8 mouse cellular contexts compared by ENCODE assay signal in the genomic region with DNA sequence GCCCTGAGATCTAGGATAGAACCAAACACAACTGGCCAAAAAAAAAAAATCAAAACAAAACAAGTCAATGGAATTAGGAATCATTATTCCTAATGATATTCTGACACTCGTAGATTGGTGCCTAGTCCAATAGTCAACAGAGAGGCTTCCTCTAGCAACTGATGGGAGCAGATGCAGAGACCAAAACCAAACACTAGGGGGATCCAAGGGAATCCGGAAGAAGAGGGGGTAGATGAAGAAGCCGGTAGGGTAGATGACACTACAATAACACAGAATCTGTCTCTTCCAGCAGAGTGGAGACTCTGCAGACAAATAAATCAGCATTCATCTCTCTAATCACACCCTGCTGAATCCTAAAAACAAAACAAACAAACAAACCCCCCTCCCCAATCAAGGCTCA. TPM values are rescaled to one million over a fixed set of nuclear protein-coding genes. Genes with fewer than 3 reads are reported as not detected.
DNase-seq lines count a peak whose midpoint lies in the region; ATAC-seq and TF ChIP-seq lines count a peak whose summit lies in the region.

No protein-coding gene starts in this region.

- H3K36me3 ChIP-seq in intestine, postnatal 0 days (ENCODE audit: control insufficient read depth, insufficient read depth) = no peaks in the 10 kb centered on the region
- no peaks in the 10 kb centered on the region for H3K36me3 ChIP-seq in intestine, embryonic 16.5 days (ENCODE audit: control insufficient read depth, insufficient read depth, low read length)
- H3K36me3 ChIP-seq in E14TG2a.4 (ENCODE audit: insufficient read depth, low read length) = peaks cover 2% of the 10 kb centered on the region
- H3K36me3 ChIP-seq in intestine, embryonic 15.5 days = no peaks in the 10 kb centered on the region

- no peak overlapping the region for H3K9ac ChIP-seq in intestine, postnatal 0 days (ENCODE audit: low read depth, low read length)
- H3K9ac ChIP-seq in intestine, embryonic 16.5 days (ENCODE audit: low read depth, low read length) = no peak overlapping the region
- H3K9ac ChIP-seq in intestine, embryonic 15.5 days = no peak overlapping the region

- no peaks in the 10 kb centered on the region for H3K27me3 ChIP-seq in intestine, postnatal 0 days (replicated peaks; ENCODE audit: control insufficient read depth, insufficient read depth, low read length)
- H3K27me3 ChIP-seq in intestine, embryonic 16.5 days (replicated peaks; ENCODE audit: control insufficient read depth, insufficient read depth, low read length) = no peaks in the 10 kb centered on the region
- H3K27me3 ChIP-seq in E14TG2a.4 (ENCODE audit: insufficient read depth, low read length) = peaks cover 4% of the 10 kb centered on the region
- H3K27me3 ChIP-seq in intestine, embryonic 15.5 days (replicated peaks) = no peaks in the 10 kb centered on the region

- H3K4me2 ChIP-seq in intestine, postnatal 0 days (replicated peaks; ENCODE audit: low read depth) = no peak overlapping the region
- no peak overlapping the region for H3K4me2 ChIP-seq in intestine, embryonic 16.5 days (ENCODE audit: low read depth, low read length)
- H3K4me2 ChIP-seq in intestine, embryonic 15.5 days (replicated peaks) = no peak overlapping the region

- H3K27ac ChIP-seq in intestine, postnatal 0 days (ENCODE audit: low read depth, low read length) = no peak overlapping the region
- H3K27ac ChIP-seq in intestine, embryonic 16.5 days (ENCODE audit: low read length) = no peak overlapping the region
- no peak overlapping the region for H3K27ac ChIP-seq in intestine, embryonic 15.5 days

- no peaks in the 10 kb centered on the region for H3K9me3 ChIP-seq in intestine, postnatal 0 days (ENCODE audit: control insufficient read depth)
- H3K9me3 ChIP-seq in intestine, embryonic 16.5 days (ENCODE audit: control insufficient read depth, low read length) = no peaks in the 10 kb centered on the region
- H3K9me3 ChIP-seq in E14TG2a.4 (ENCODE audit: low read length) = no peaks in the 10 kb centered on the region
- no peaks in the 10 kb centered on the region for H3K9me3 ChIP-seq in intestine, embryonic 15.5 days

- WGBS in intestine, postnatal 0 days = 18% methylated on average over 3 of the region's 3 CpGs
- 24% methylated on average over 3 of the region's 3 CpGs for WGBS in intestine, embryonic 16.5 days
- WGBS in intestine, embryonic 15.5 days = 32% methylated on average over 3 of the region's 3 CpGs

- no peak overlapping the region for H3K4me3 ChIP-seq in intestine, postnatal 0 days (ENCODE audit: low read depth, low read length)
- H3K4me3 ChIP-seq in intestine, embryonic 16.5 days (ENCODE audit: low read length) = no peak overlapping the region
- H3K4me3 ChIP-seq in E14TG2a.4 (replicated peaks; ENCODE audit: low read length) = no peak overlapping the region
- no peak overlapping the region for H3K4me3 ChIP-seq in intestine, embryonic 15.5 days (replicated peaks)

- H3K4me1 ChIP-seq in intestine, postnatal 0 days (replicated peaks; ENCODE audit: control insufficient read depth, insufficient read depth, low read length) = no peaks in the 10 kb centered on the region
- peaks cover 2% of the 10 kb centered on the region for H3K4me1 ChIP-seq in intestine, embryonic 16.5 days (ENCODE audit: control insufficient read depth, insufficient read depth, low read length)
- peaks cover 17% of the 10 kb centered on the region for H3K4me1 ChIP-seq in E14TG2a.4 (replicated peaks; ENCODE audit: low read depth, low read length)
- peaks cover 5% of the 10 kb centered on the region; the same call in 1 of the 2 replicates for H3K4me1 ChIP-seq in intestine, embryonic 15.5 days (replicated peaks)

- peak; percentile 64 for DNase-seq in brain, adult 2 months (ENCODE audit: low read depth, low spot score)
- DNase-seq in kidney, adult 9 months = peak; percentile 75
- peak; percentile 28 to 74 for DNase-seq in spleen, postnatal 10 days (ENCODE audit: low spot score in 2 of 2)
- DNase-seq in cerebellum, postnatal 36 days = no peak

- peak; percentile 75 for TF ChIP-seq CTCF in intestine, postnatal 0 days (IDR thresholded peaks at IDR 0.05; ENCODE audit: low read depth)
- TF ChIP-seq CTCF in E14TG2a.4 (conservative IDR thresholded peaks at IDR 0.05; ENCODE audit: low read length) = peak; percentile 84

- ATAC-seq in intestine, postnatal 0 days = no peak
- no peak for ATAC-seq in intestine, embryonic 16.5 days
- ATAC-seq in intestine, embryonic 15.5 days = no peak

RNA-seq across cellular contexts. Expression of a gene that starts 3.7 kb away (rescaled TPM):
- 38.3 and 40.7 TPM in 2 replicates for polyA plus RNA-seq in intestine, postnatal 0 days (2015; fragmentation: Nextera tagmentation; extraction: Ambion mirVana)
- 125 and 140 TPM in 2 replicates for polyA plus RNA-seq in intestine, embryonic 16.5 days (2015; fragmentation: Nextera tagmentation; extraction: Ambion mirVana)
- polyA plus RNA-seq in intestine, embryonic 15.5 days (2015; fragmentation: Nextera tagmentation; extraction: Ambion mirVana) = 146 and 157 TPM in 2 replicates

RNA-seq across cellular contexts. Expression of a gene that starts 6.5 kb away (rescaled TPM):
- 3.4 and 4.2 TPM in 2 replicates for polyA plus RNA-seq in intestine, postnatal 0 days (2015; fragmentation: Nextera tagmentation; extraction: Ambion mirVana)
- polyA plus RNA-seq in intestine, embryonic 16.5 days (2015; fragmentation: Nextera tagmentation; extraction: Ambion mirVana) = 5.6 and 6.6 TPM in 2 replicates
- polyA plus RNA-seq in intestine, embryonic 15.5 days (2015; fragmentation: Nextera tagmentation; extraction: Ambion mirVana) = 5.7 and 6.2 TPM in 2 replicates

RNA-seq across cellular contexts. Expression of a gene that starts 18.6 kb away (rescaled TPM):
- polyA plus RNA-seq in intestine, postnatal 0 days (2015; fragmentation: Nextera tagmentation; extraction: Ambion mirVana) = 53.1 and 53.9 TPM in 2 replicates
- polyA plus RNA-seq in intestine, embryonic 16.5 days (2015; fragmentation: Nextera tagmentation; extraction: Ambion mirVana) = 74.7 and 79.4 TPM in 2 replicates
- polyA plus RNA-seq in intestine, embryonic 15.5 days (2015; fragmentation: Nextera tagmentation; extraction: Ambion mirVana) = 69.8 and 74.0 TPM in 2 replicates

RNA-seq across cellular contexts. Expression of a gene that starts 37.1 kb away (rescaled TPM):
- 61.3 and 63.7 TPM in 2 replicates for polyA plus RNA-seq in intestine, postnatal 0 days (2015; fragmentation: Nextera tagmentation; extraction: Ambion mirVana)
- polyA plus RNA-seq in intestine, embryonic 16.5 days (2015; fragmentation: Nextera tagmentation; extraction: Ambion mirVana) = 90.4 and 99.8 TPM in 2 replicates
- 117 and 125 TPM in 2 replicates for polyA plus RNA-seq in intestine, embryonic 15.5 days (2015; fragmentation: Nextera tagmentation; extraction: Ambion mirVana)

RNA-seq across cellular contexts. Expression of a gene that starts 38.8 kb away (rescaled TPM):
- 8.8 and 9.7 TPM in 2 replicates for polyA plus RNA-seq in intestine, postnatal 0 days (2015; fragmentation: Nextera tagmentation; extraction: Ambion mirVana)
- polyA plus RNA-seq in intestine, embryonic 16.5 days (2015; fragmentation: Nextera tagmentation; extraction: Ambion mirVana) = 20.2 and 22.1 TPM in 2 replicates
- polyA plus RNA-seq in intestine, embryonic 15.5 days (2015; fragmentation: Nextera tagmentation; extraction: Ambion mirVana) = 28.6 and 29.8 TPM in 2 replicates

Comparison
In these comparisons a context has a peak if more than half of its experiments do, and no peak if none do; other contexts are left out.
1. DNase-seq: peak in brain, adult 2 months (single experiment), kidney, adult 9 months (single experiment) and spleen, postnatal 10 days (2 of 2); none in cerebellum, postnatal 36 days (0 of 2).